Mouse (Mus musculus) forebrain, embryonic 14.5 days (tissue): ENCODE measurements around the gene Zfand6. TPM values are rescaled to one million over a fixed set of nuclear protein-coding genes. Genes with fewer than 3 reads are reported as not detected.

Experiments
- ATAC-seq: fragments of 200-750 bp; cut with Nextera tagmentation; 2 replicates; pipeline ENCODE4 v1.8.0; 2017; ENCODE audit warnings: mild to moderate bottlenecking, moderate library complexity
- DNase-seq: peaks from one replicate; pipeline ENCODE4 v3.0.0-alpha.2; 2015; ENCODE audit warnings: low spot score
- H3K27ac ChIP-seq: fragments of 300-500 bp; sonication (generic); 2 replicates; pipeline ENCODE4 v1.5.1; 2014; ENCODE audit warnings: low read depth, mild to moderate bottlenecking, control low read depth, low read length, moderate library complexity
- H3K27me3 ChIP-seq: fragments of 300-500 bp; sonication (generic); replicated peaks from 2 replicates; pipeline ENCODE4 v1.6.1; 2014; ENCODE audit warnings: low read length, control low read depth, mixed read lengths; ENCODE audit not compliant: control insufficient read depth, insufficient read depth
- H3K36me3 ChIP-seq: fragments of 300-500 bp; sonication (generic); 2 replicates; pipeline ENCODE4 v1.6.1; 2014; ENCODE audit warnings: low read length, control low read depth; ENCODE audit not compliant: control insufficient read depth, insufficient read depth
- H3K4me1 ChIP-seq: fragments of 300-500 bp; sonication (generic); 2 replicates; pipeline ENCODE4 v1.6.1; 2014; ENCODE audit warnings: antibody characterized with exemption, low read length, control low read depth; ENCODE audit not compliant: control insufficient read depth, insufficient read depth
- H3K4me2 ChIP-seq: fragments of 300-500 bp; sonication (generic); 2 replicates; pipeline ENCODE4 v1.6.1; 2014; ENCODE audit warnings: mild to moderate bottlenecking, control low read depth, low read length
- H3K4me3 ChIP-seq: fragments of 300-500 bp; sonication (generic); 2 replicates; pipeline ENCODE4 v1.5.1; 2014; ENCODE audit warnings: low read depth, low read length, control low read depth
- H3K9ac ChIP-seq: fragments of 300-500 bp; sonication (generic); 2 replicates; pipeline ENCODE4 v1.6.1; 2014; ENCODE audit warnings: mild to moderate bottlenecking, low read length, control low read depth, moderate library complexity
- H3K9me3 ChIP-seq: fragments of 300-500 bp; sonication (generic); replicated peaks from 2 replicates; pipeline ENCODE4 v1.6.1; 2016; ENCODE audit warnings: low read length, control low read depth, mixed read lengths; ENCODE audit not compliant: control insufficient read depth
- WGBS: fragments of 180-500 bp; shearing (Covaris S2); extraction: QIAGEN DNeasy Blood & Tissue Kit; methylation state at CpG from one replicate; pipeline ENCODE4 v1.1.7; 2014; 5-methylcytosine and 5-hydroxymethylcytosine counted together
- polyA plus RNA-seq: library from polyadenylated mRNA; unstranded; fragments of >200 nt; fragmentation: Nextera tagmentation; extraction: Ambion mirVana; gene quantifications from 2 replicates; pipeline ENCODE4 v1.2.1, GENCODE M21; 2014

Zfand6 gene
- polyA plus RNA-seq, 1 experiment from 2014 or later: 234 TPM

- H3K9me3 ChIP-seq: no peaks in the 10 kb centered on the region
- ATAC-seq: peak; percentile 85
- H3K4me2 ChIP-seq: peak overlapping the region; percentile 87
- H3K27me3 ChIP-seq: no peaks in the 10 kb centered on the region
- peak; percentile 19 for DNase-seq
- peak overlapping the region; percentile 53 for H3K4me3 ChIP-seq
- H3K9ac ChIP-seq: peak overlapping the region; percentile 68
- H3K36me3 ChIP-seq: no peaks in the 10 kb centered on the region
- under 1% methylated on average over 34 of the region's 36 CpGs for WGBS
- H3K27ac ChIP-seq: no peak overlapping the region
- peaks cover 6% of the 10 kb centered on the region; the same call in 1 of the 2 replicates for H3K4me1 ChIP-seq
These were observed 84.0 kb downstream of the Zfand6 start for GRCm38 (mm10) chr7:84605704-84606292.

- Histone ChIP-seq H3K27me3 (no peaks in the 10 kb centered on the region), H3K9me3 (no peaks in the 10 kb centered on the region), H3K4me1 (peaks cover 6% of the 10 kb centered on the region; the same call in 1 of the 2 replicates), H3K4me2 (peak overlapping the region; percentile 87), H3K27ac (no peak overlapping the region), H3K4me3 (peak overlapping the region; percentile 53), H3K9ac (peak overlapping the region; percentile 68), H3K36me3 (no peaks in the 10 kb centered on the region)
- DNase-seq (peak; percentile 17), ATAC-seq (peak; percentile 60)
- 11% methylated on average over 19 of the region's 19 CpGs for WGBS
These were observed 84.6 kb downstream of the Zfand6 start for GRCm38 (mm10) chr7:84605033-84605687.

- ATAC-seq (no peak), DNase-seq (no peak)
- H3K4me1 ChIP-seq: peaks cover 6% of the 10 kb centered on the region; the same call in 1 of the 2 replicates
- H3K9me3 ChIP-seq: no peaks in the 10 kb centered on the region
- no peak overlapping the region for H3K9ac ChIP-seq
- H3K4me3 ChIP-seq: no peak overlapping the region
- H3K36me3 ChIP-seq: no peaks in the 10 kb centered on the region
- H3K4me2 ChIP-seq: no peak overlapping the region
- H3K27me3 ChIP-seq: no peaks in the 10 kb centered on the region
- 67% methylated on average over 3 of the region's 3 CpGs for WGBS
- H3K27ac ChIP-seq: no peak overlapping the region
These were observed 85.3 kb downstream of the Zfand6 start for GRCm38 (mm10) chr7:84604501-84604900.

DNA sequence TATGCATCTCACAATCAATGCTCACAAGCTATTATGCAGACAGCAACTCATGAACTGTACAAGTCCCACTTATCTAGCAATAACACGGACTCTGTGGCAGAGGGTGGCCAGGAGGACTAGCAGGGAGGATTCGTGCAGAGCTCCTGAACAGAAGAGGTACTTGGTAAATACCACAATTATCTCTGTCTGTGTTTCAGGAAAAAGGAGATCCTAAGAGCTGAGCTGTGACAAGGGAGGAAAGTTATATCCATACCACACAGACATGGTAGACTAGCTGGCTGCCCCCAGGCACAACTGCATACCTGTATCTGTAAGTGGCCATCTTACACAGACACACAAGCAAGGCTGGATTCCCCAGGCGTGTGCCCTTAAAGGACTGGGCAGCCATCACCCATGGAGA lies 88.4 kb downstream of the Zfand6 start:
- H3K27me3 ChIP-seq: no peaks in the 10 kb centered on the region
- DNase-seq (no peak), ATAC-seq (no peak)
- no peaks in the 10 kb centered on the region for H3K36me3 ChIP-seq
- H3K9me3 ChIP-seq: no peaks in the 10 kb centered on the region
- H3K4me2 ChIP-seq: no peak overlapping the region
- no peak overlapping the region for H3K4me3 ChIP-seq
- H3K4me1 ChIP-seq: peaks cover 6% of the 10 kb centered on the region; the same call in 1 of the 2 replicates
- no peak overlapping the region for H3K9ac ChIP-seq
- no peak overlapping the region for H3K27ac ChIP-seq
- WGBS: 86% methylated on average over 3 of the region's 3 CpGs

DNA sequence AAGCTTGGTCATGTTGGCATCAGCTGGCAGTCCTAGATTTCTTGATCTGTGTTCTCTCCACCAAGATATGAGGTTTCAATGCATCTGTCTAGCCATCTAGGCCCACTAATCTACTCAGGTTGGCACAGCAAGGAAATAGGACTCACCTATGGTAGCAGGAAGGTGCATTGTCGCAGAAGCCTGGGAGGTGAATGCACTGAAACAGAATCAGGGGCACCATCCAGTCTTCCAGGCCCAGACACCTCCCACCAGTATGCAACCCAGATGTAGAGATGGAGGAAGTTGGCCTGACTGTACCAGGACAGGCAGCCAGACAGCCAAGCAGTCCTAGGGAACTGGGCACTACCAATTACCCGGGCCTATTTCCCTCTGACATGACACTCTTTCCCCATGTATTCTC lies 89.1 kb downstream of the Zfand6 start:
- H3K4me3 ChIP-seq: no peak overlapping the region
- no peak overlapping the region for H3K4me2 ChIP-seq
- ATAC-seq: no peak
- no peak overlapping the region for H3K9ac ChIP-seq
- WGBS: 93% methylated on average over 2 of the region's 2 CpGs
- H3K27ac ChIP-seq: no peak overlapping the region
- no peaks in the 10 kb centered on the region for H3K27me3 ChIP-seq
- peaks cover 6% of the 10 kb centered on the region; the same call in 1 of the 2 replicates for H3K4me1 ChIP-seq
- no peaks in the 10 kb centered on the region for H3K36me3 ChIP-seq
- H3K9me3 ChIP-seq: no peaks in the 10 kb centered on the region
- no peak for DNase-seq

- Histone ChIP-seq H3K9ac (no peak overlapping the region), H3K27me3 (no peaks in the 10 kb centered on the region), H3K27ac (no peak overlapping the region), H3K4me2 (no peak overlapping the region), H3K36me3 (no peaks in the 10 kb centered on the region), H3K4me3 (no peak overlapping the region), H3K4me1 (no peaks in the 10 kb centered on the region), H3K9me3 (no peaks in the 10 kb centered on the region)
- WGBS: 91% methylated on average over 3 of the region's 3 CpGs
- DNase-seq (no peak), ATAC-seq (no peak)
These were observed 93.1 kb downstream of the Zfand6 start for GRCm38 (mm10) chr7:84596633-84597032.

DNA sequence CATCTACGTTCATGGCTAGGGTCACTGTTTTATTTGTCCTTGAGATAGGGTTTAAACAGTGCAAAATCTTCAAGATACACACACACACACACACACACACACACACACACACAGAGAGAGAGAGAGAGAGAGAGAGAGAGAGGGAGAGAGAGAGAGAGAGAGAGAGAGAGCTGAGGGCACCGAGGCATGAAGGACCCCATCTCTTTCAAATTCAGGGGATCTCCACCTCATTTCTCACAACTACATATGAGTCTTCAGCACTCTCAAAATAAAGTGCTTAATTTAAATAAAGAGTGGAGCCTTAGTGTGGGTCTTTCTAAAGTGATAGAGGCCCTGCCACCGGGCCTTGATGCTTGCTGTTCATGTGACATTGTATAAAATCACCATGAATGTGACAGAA lies 93.8 kb downstream of the Zfand6 start:
- WGBS: 87% methylated on average over 3 of the region's 3 CpGs
- ATAC-seq: no peak

DNA sequence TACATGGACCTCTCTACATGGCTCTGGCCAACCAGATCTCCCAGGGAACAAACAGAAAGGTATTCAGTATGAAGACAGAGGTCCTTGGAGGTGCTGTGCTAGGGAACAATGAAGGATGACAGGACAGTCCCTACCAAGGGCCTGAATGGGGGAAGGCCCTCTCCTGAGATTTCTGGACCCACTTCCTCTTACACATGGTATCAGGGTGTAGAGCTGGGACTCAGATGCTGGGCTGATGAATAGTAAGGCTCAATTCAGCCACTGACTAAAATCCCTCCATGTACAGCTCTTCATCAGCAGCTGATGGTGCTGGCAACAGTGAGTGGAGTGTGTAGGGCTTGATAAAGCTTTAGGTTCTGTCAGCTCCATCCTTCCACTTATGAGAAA lies 94.8 kb downstream of the Zfand6 start:
- no peak overlapping the region for H3K9ac ChIP-seq
- no peaks in the 10 kb centered on the region for H3K27me3 ChIP-seq
- H3K36me3 ChIP-seq: no peaks in the 10 kb centered on the region
- no peak overlapping the region for H3K4me3 ChIP-seq
- no peak overlapping the region for H3K4me2 ChIP-seq
- no peak; the same call in 1 of the 2 replicates for ATAC-seq
- H3K9me3 ChIP-seq: no peaks in the 10 kb centered on the region
- no peaks in the 10 kb centered on the region for H3K4me1 ChIP-seq
- DNase-seq: no peak
- H3K27ac ChIP-seq: no peak overlapping the region

More for the DNA sequence above, 93.8 kb downstream of the Zfand6 start:
- H3K4me2 ChIP-seq: no peak overlapping the region
- no peak overlapping the region for H3K9ac ChIP-seq
- H3K27me3 ChIP-seq: no peaks in the 10 kb centered on the region
- DNase-seq: no peak
- H3K36me3 ChIP-seq: no peaks in the 10 kb centered on the region
- H3K27ac ChIP-seq: no peak overlapping the region
- no peaks in the 10 kb centered on the region for H3K4me1 ChIP-seq
- no peak overlapping the region for H3K4me3 ChIP-seq
- H3K9me3 ChIP-seq: no peaks in the 10 kb centered on the region
